Mouse (Mus musculus): ENCODE measurements around the gene 1700113H08Rik.

DNA sequence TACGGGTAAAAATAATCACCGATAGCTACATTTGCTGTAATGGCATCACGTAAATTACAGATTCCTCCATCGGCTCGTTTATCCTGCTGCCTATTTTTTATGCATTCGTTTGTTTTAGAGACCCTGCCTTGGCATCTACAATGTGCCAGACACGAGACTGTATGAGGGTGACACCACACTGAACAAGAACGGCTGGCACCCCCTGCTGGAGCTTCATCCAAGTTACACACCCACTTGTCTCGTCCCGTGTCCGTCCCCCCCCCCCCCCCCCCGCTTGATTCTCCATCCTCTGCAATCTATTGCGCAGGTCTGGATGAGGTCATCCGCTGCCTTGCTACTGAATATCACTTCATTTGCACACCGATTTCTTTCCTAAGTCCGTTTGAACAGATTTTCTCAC is 37.1 kb upstream of the 1700113H08Rik start:
- TF ChIP-seq CTCF (IDR thresholded peaks at IDR 0.05; ENCODE audit: low read depth) (peak; percentile 29; the same call in 1 of the 2 replicates), EP300 (IDR thresholded peaks at IDR 0.05; ENCODE audit: low read depth) (no peak)

Measured in liver, embryonic 14.5 days (tissue).